Mouse (Mus musculus) kidney, adult 9 months (tissue): ENCODE data around the gene Sobp.

Source experiments
- DNase-seq: peaks from one replicate; pipeline ENCODE4 v3.0.0; 2022

Gene Sobp

GRCm38 (mm10) chr10:43027006-43027405, 147.3 kb downstream of the Sobp start:
- peak; percentile 43 for DNase-seq

DNA sequence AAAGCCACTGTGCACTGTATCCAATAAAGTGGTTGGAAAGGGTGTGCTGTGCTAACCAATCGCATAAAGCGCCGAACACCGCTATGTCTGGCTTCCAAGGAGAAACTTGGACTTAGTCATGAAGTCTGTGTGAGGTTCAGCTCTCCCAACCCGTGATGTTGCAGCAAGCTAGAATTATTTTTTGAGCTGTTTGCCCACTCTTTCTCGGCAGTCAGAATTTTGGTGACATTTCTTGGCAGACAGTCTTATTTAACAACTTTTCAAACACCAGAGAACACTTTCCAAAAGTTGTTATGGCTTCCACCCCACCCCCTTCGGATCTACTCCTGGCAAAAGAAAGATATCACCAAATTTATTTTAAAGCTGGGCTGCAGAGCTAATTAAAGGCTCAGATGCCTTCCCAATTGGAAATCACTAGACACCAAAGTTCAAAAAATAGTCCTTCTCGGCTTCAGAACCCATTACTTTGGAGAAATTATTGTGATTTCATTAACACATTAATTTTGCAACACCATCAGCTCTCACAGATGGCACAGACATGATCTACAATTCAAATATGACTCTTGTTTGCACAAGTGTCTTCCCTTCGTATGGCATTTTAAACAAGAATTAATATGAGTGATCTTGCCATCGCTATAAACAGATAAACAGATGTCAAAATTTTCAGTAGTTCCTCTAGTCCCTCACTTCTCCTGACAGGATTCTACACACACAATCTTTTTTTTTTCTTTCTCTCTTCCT, 150.7 kb downstream of the Sobp start:
- no peak for DNase-seq

DNA sequence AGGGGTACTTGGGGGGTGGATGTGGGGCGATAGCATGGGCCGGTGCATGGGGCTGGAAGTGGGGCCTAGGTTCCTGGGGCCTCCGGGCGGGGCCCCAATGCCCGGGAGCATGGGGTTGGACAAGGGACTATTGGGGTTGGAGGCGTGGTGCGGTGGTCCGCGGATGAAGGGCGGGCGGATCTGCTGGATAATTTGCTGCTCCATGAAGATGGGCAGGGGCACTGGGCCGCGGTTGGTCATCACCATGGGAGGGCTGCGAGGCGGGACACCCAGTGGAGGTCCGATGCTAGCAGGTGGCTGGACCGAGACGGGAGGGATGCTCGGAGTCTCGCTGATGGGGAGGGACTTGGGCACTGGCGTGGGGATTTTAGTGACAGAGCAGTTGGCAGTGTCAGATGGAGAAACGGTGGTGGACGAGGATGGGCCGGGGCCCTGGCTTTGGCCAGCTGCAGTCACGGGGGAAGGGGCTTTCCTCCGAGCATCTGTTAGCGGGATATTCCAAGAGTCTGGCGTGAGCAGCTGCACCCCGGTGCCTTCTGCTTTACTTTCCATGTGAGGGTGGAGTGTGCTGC, 152.1 kb downstream of the Sobp start:
- no peak for DNase-seq

DNA sequence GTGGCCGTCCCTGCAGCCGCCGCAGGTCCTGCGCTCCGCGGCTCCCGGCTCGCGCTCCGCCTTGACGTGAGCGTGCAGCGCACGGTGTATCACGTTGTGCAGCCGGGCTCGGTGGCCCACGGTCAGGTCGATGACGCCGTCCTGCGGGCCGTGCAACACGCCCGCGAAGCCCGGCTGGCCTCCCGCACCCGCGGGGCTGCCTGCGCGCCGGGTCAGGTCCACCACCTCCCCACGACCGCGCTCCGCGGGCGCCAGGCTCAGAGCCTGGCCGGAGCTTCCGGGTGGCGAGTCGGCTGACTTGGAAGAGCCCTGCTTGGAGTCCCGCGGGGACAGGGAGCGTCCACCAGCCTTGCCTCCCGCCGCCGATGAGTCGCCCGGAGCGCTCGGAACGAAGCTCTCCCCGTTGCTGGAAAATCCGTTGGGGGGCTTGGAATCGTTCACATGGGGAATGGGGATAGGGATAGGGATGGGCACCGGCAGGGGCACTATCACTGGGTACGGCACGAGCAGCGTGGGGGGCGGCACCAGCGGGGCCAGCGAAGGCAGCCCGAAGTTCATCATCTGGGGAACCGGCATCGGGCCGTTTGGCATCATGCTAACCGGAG, 152.7 kb downstream of the Sobp start:
- no peak for DNase-seq

GRCm38 (mm10) chr10:43021017-43021416, 153.3 kb downstream of the Sobp start:
- DNase-seq: no peak

GRCm38 (mm10) chr10:43014782-43015181, 159.5 kb downstream of the Sobp start:
- no peak for DNase-seq

DNA sequence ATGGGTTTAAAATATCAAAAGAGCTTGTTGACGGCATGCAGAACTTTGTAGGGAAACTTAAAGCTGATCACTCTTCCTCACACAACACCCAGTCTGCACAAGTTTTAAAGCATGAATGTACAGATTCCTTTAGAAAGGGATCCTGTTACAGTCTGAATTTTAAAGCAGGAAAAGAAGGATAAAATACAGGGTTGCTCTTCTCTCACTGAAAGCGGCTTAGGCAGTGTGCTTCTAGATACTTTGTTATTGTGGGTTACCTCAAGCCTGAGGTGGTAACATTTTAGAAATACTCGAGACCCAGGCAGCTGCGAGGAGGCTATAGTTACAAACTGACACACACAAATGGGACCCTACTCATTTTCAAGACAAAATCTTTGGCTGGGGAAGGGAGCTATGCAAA, 160.0 kb downstream of the Sobp start:
- no peak for DNase-seq

DNA sequence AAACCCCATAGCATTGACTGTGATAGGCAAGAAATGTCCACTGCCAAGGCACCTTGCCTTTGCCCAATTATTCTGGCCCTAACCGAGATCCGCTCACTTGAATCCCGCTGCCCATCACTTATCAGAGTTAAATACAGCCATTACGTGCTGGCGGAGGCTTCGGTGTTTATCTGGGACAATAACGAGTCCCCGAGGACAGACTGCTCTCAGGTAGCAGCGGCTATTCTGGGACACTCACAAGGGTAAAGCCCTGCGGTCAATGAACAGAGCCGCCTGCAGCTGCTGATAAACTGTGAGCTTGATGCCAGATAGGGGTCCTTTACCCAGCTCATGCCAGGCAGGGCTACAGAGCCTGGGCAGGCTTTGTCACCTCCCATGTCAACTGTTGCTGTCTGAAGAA, 166.2 kb downstream of the Sobp start:
- DNase-seq: no peak

GRCm38 (mm10) chr10:43006534-43006933, 167.8 kb downstream of the Sobp start:
- no peak for DNase-seq

GRCm38 (mm10) chr10:43005677-43006076, 168.7 kb downstream of the Sobp start:
- DNase-seq: no peak

GRCm38 (mm10) chr10:43005031-43005430, 169.3 kb downstream of the Sobp start:
- DNase-seq: no peak

DNA sequence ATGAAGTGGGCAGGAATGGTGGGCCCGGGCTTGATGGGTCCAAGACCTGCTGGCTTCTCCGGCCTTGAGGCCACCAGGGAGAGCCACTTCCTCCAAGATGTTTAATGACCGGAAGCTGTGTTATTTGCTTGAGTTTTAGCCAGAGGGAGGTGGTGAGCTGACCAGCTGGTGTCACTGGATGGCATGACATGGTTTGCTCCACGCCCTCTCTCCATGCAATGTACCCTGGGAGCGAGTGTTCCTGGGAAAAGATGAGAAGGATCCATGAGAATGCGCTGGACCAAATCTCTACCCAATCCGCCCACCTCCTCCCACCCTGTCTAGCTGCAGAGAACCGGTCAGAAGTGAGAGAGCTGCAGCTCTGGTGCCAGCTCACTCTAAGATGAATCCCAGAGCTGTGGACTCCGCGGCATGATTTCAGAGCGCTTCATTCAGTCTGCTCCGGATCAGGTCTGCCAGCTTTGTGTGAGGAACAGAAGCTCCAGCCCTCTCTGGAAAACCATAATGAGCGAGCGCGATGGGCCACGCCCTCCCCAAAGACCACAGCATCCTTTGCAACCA, 170.1 kb downstream of the Sobp start:
- no peak for DNase-seq

DNA sequence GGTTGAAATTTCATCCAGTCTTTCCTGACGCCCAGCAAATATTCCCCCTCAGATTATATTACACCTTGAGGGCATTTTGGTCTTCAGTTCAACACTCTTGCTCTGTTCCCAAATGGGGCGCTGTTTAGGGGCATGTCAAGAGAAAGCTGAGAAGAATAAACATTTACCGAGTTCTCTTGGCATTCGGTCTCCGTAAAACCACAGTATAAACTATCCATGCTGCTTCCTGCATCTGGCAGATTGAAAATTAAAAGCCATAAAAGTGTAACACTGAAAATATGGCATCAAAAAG, 170.9 kb downstream of the Sobp start:
- DNase-seq: no peak

GRCm38 (mm10) chr10:43002721-43003465, 171.4 kb downstream of the Sobp start:
- no peak for DNase-seq

DNA sequence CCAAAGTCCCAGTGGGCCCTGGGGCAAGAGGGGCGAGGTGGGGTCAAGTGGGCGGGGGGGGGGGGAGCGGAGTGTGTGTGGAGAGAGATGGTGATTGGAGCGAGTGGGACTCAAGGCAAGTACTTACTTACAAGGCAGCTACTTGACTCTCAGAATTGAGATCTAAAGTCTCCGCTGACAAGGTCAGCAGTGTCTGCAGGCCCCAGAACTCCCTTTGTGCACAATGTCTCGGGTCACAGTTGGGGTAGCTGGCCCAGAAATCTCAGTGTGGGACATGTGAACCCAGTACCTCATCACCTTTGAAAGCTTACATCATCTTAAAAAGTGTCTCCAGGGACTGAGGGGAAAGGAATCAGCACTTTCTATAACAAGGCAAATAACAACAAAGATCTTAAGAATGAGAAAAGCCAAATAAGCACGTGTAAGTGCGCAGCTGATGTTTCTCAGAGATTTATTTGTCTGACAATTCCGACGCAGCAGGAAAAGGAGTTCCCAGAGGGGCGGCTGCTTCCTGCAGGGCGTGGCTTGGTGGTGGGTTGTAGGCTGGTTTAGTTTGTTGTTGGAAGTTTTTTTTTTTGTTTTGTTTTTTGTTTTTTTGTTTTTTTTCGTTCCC, 172.2 kb downstream of the Sobp start:
- peak; percentile 40 for DNase-seq

- no peak for DNase-seq
Observed at GRCm38 (mm10) chr10:43001433-43001832, 172.9 kb downstream of the Sobp start.

DNA sequence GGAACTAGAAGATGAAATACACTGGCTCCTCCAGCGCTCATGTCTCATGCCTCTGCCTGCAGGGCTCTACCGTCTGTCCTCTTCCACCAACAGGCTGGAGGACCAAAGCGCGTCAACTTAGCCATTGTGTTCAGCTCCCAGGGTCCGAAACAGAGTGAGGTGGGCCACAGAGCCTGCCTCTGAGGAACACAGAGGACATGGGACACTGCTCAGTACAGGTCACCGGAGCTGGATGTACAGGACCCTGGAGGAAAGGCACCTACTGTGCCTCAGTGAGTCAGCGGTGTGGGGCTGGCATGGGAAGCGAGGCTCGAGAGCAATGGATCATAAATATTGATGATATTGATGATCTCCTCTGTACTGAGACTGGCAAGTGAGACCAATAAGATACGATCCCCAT, 175.0 kb downstream of the Sobp start:
- DNase-seq: no peak

DNA sequence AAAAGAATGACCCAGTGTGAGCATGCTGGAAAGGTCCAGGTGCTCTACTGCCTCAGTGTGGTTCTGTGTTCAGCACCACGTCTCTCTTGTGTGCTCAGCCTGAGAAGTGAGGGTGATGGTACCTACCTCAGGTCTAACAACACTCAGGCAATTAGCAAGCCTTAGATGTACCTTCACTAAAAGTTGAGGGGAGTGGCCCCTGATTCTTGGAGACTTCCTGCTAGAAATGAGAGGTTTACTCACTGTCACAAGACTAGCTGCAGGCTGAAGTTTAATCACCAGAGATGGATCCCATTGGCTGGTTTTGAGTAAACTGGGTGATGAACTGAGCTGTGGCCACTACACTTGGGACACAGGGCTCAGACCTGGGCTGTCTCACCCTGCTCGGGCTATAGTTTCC, 177.1 kb downstream of the Sobp start:
- no peak for DNase-seq

DNA sequence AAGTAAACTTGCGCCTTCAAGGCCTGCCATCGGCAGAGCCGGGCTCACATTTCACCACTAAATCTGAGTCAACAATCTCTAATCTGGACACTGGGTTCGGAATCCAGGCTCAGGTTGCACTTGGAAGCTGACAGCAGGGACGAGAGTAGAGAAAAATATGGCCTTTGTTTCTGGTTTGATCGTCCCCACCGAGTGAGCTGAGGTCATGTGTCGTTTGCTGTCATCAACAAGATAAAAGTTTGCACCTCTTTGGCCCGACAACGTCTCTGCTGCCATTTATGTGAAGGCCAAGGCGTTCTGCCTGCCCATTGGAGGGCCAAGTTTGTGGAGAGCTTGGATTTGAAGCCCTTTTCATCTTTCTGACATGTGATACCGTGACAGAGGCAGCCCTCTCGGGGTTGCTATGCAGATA, 178.8 kb downstream of the Sobp start:
- DNase-seq: no peak

DNA sequence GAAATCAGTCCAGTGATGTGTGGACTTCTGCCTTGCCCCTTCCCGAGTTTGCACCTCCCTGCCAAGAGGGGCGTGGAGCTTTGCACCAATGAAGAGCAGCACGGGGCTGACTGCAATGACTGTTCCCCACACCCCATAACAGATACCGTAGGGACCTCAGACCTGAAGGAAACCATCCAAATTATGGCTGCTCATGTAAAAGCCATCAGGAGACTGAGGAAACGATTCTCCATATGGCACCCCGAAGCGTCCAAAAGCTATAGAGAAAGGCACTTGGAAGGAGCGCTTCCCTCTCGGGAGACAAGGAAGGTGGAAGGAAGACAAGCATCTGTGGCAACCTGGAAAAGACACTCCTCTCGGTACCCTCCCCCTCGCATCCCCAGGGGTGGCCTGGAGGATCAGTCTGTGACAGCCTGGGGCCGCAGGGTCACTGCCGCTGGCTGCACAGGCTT, 180.0 kb downstream of the Sobp start:
- DNase-seq: peak; percentile 58

- DNase-seq: no peak
Observed at GRCm38 (mm10) chr10:42991018-42991417, 183.3 kb downstream of the Sobp start.

GRCm38 (mm10) chr10:42989910-42990309, 184.4 kb downstream of the Sobp start:
- peak; percentile 52 for DNase-seq

DNA sequence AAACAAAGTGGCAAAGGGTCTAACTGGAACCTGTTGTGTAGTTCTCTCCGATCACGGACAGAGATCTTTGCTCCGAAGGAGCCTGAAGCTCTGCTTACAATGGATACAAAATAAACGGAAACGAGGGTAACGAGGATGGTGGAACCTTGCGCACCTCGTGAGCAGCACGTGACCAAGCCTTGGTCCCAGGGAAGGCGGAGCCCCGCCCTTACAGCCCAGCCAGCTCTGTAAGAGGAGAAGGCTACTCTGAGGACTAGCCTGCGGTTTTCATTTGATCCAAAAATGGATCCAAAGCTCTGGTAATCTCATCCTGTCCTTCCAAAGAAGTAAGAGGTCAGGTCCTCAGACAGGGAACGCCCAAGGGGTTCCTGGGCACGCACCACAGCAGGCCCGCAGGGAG, 185.7 kb downstream of the Sobp start:
- DNase-seq: no peak
